Mouse (Mus musculus): Measurements from ENCODE around the gene Asb10. TPM values are rescaled to one million over a fixed set of nuclear protein-coding genes. Genes with fewer than 3 reads are reported as not detected.
"Not testable (repeated sequence)": the region's sequence is repeated elsewhere in the genome, so short reads cannot be mapped to it uniquely, and the experiment has no call there.

The Asb10 gene
- polyA plus RNA-seq, 1 experiment: 1.6 TPM

DNA sequence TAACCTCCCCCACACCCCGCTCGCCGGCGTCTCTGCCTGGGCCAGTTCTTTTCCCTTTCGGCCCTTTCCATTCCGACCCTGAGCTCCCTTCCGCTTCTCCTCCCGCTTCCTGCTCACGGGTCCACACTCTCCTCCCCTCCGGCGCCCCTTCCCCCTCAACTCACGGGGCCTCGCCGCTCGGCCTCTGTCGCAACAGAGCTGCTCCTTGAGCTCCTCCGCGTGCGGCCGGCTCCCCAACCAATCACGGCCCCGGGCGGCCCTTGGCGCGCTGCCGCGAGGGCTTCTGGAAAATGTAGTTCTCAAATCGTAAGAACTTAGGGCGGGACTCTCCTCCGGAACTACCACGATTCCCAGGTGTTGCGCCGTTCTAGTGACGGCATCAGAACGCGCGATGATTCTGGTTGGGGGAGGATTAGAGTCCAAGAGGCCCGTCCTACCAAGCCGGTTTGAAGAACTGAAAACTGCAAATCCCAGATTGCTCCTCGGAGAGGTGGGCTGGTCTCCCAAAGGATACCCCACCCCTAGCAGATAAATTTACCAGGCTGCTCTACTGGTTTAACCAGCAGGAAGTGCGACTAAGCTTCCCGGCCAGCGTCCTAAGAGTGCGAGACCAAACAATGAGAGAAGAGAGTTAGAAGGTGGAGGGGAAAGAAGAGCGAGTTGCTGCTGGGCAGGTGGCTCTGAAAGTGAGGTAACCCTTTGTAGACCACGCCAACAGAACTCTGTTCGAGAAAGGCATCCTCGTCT is 36.6 kb upstream of the Asb10 start, which contains the start of gene Abcf2:
Gene Abcf2, minus strand, starts transcription at position 285 of the 747 bp plus-strand sequence.
- no peaks in the 10 kb centered on the region for H3K27me3 ChIP-seq (replicated peaks; ENCODE audit: control insufficient read depth, insufficient read depth, low read length)
- no peaks in the 10 kb centered on the region for H3K36me3 ChIP-seq (ENCODE audit: control insufficient read depth, insufficient read depth, low read length)
- peaks cover 9% of the 10 kb centered on the region; the same call in 1 of the 2 replicates for H3K4me1 ChIP-seq (ENCODE audit: control insufficient read depth, insufficient read depth, low read length)
- peak; percentile 100 for DNase-seq
- H3K4me3 ChIP-seq (ENCODE audit: insufficient read depth, low read depth, low read length): peak within 1 kb of the TSS; percentile 70
- TF ChIP-seq CTCF (conservative IDR thresholded peaks at IDR 0.05; ENCODE audit: insufficient read depth, insufficient read length, low read depth, low read length): no peak
- TF ChIP-seq POLR2A (IDR thresholded peaks at IDR 0.05; ENCODE audit: low read depth, low read length): peak; percentile 77
- peak within 1 kb of the TSS; percentile 89 for H3K27ac ChIP-seq (ENCODE audit: insufficient read depth, low read depth, low read length)
- WGBS: under 1% methylated on average over 48 of the region's 48 CpGs

DNA sequence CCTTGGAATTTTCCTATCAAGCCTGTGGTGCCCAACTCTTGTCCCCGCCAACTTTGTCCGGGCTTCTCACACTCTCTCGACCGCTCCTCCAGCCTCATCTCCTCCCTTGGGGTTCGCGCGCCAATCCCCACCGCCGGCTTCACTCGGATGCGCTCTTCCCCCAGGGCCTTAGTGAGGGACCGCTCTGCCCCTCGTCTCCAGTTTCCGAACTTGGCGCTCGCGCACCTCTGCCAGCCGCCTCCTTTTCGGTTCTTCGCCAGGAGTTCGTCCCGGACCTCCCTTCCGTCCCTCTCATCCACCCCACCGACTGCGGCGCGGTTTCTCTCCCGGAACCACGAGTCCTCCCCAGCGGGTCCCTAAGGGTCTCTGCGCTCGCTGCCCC is 36.0 kb upstream of the Asb10 start:
- H3K4me1 ChIP-seq (ENCODE audit: control insufficient read depth, insufficient read depth, low read length): peaks cover 9% of the 10 kb centered on the region; the same call in 1 of the 2 replicates
- no peaks in the 10 kb centered on the region for H3K27me3 ChIP-seq (replicated peaks; ENCODE audit: control insufficient read depth, insufficient read depth, low read length)
- no peaks in the 10 kb centered on the region for H3K36me3 ChIP-seq (ENCODE audit: control insufficient read depth, insufficient read depth, low read length)
- under 1% methylated on average over 32 of the region's 32 CpGs for WGBS
- DNase-seq: no peak
- H3K27ac ChIP-seq (ENCODE audit: insufficient read depth, low read depth, low read length): no peak overlapping the region
- no peak for TF ChIP-seq CTCF (conservative IDR thresholded peaks at IDR 0.05; ENCODE audit: insufficient read depth, insufficient read length, low read depth, low read length)
- TF ChIP-seq POLR2A (IDR thresholded peaks at IDR 0.05; ENCODE audit: low read depth, low read length): no peak
- H3K4me3 ChIP-seq (ENCODE audit: insufficient read depth, low read depth, low read length): peak overlapping the region; percentile 67

DNA sequence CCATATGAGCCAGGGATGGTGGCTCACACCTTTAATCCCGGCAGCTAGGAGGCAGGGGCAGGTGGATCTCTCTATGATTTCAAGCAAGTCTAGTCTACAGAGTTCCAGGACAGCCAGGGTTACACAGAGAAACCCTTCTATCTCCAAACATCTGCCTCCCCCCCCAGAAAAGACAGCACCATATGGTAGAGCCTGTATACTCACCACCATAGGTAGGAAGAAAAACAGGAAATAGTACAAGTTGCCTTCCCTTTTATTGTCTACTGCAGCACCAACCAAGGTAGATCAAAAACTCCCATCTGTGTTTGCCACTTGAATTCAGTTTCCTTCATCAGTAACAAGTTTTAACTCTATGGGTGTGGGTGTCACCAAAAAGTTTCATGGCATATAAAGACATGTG is 35.2 kb upstream of the Asb10 start:
- no peak for TF ChIP-seq CTCF (conservative IDR thresholded peaks at IDR 0.05; ENCODE audit: insufficient read depth, insufficient read length, low read depth, low read length)
- TF ChIP-seq POLR2A (IDR thresholded peaks at IDR 0.05; ENCODE audit: low read depth, low read length): no peak
- H3K4me1 ChIP-seq (ENCODE audit: control insufficient read depth, insufficient read depth, low read length): peaks cover 9% of the 10 kb centered on the region; the same call in 1 of the 2 replicates
- H3K27me3 ChIP-seq (replicated peaks; ENCODE audit: control insufficient read depth, insufficient read depth, low read length): no peaks in the 10 kb centered on the region
- no peak overlapping the region for H3K27ac ChIP-seq (ENCODE audit: insufficient read depth, low read depth, low read length)
- DNase-seq: no peak
- no peak overlapping the region for H3K4me3 ChIP-seq (ENCODE audit: insufficient read depth, low read depth, low read length)
- WGBS: 82% methylated on average over 1 of the region's 1 CpGs
- H3K36me3 ChIP-seq (ENCODE audit: control insufficient read depth, insufficient read depth, low read length): no peaks in the 10 kb centered on the region

DNA sequence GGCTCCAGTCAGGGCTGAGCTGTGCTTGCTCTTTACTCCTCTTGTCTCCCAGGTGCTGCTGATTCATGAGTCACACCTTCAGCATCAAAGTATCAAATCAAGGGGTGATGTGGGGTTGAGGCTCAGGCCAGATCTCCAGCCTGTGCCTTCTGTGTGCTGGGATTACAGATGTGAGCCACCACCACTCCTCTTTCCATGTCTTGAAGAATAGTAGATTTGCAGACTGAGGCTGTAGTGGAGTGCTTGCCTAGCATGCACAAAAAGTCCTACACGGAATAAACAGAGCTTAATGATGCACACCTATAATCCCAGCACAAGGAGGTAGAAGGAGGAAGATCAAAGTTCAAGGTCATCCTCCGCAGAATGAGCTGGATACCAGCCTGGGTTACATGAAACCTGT is 15.9 kb upstream of the Asb10 start, which contains the start of gene 4931409K22Rik:
Gene 4931409K22Rik, minus strand, starts transcription at position 101 of the 400 bp plus-strand sequence.
- no peaks in the 10 kb centered on the region for H3K27me3 ChIP-seq (replicated peaks; ENCODE audit: control insufficient read depth, insufficient read depth, low read length)
- H3K36me3 ChIP-seq (ENCODE audit: control insufficient read depth, insufficient read depth, low read length): no peaks in the 10 kb centered on the region
- H3K4me1 ChIP-seq (ENCODE audit: control insufficient read depth, insufficient read depth, low read length): no peaks in the 10 kb centered on the region
- TF ChIP-seq POLR2A (IDR thresholded peaks at IDR 0.05; ENCODE audit: low read depth, low read length) (no peak), CTCF (conservative IDR thresholded peaks at IDR 0.05; ENCODE audit: insufficient read depth, insufficient read length, low read depth, low read length) (no peak)
- DNase-seq: no peak
- H3K4me3 ChIP-seq (ENCODE audit: insufficient read depth, low read depth, low read length): no peak within 1 kb of the TSS
- WGBS: 75% methylated on average over 2 of the region's 2 CpGs
- no peak within 1 kb of the TSS for H3K27ac ChIP-seq (ENCODE audit: insufficient read depth, low read depth, low read length)

DNA sequence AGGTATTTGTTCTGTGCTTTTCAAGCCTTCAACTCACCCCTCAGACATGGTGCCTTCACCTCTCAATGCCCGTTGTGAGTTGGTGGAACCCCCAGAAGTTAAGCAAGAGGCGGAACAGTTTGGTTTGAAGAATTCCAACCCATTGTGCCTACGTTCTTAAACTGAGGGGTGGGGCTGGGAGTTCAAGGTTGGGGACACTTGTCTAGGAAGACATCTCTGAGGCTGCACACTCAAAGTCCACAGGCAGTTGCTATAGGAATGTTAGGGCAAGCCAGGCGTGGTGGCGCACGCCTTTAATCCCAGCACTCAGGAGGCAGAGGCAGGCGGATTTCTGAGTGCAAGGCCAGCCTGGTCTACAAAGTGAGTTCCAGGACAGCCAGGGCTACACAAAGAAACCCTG is 14.6 kb upstream of the Asb10 start:
- not testable (repeated sequence) for H3K4me3 ChIP-seq (ENCODE audit: insufficient read depth, low read depth, low read length)

DNA sequence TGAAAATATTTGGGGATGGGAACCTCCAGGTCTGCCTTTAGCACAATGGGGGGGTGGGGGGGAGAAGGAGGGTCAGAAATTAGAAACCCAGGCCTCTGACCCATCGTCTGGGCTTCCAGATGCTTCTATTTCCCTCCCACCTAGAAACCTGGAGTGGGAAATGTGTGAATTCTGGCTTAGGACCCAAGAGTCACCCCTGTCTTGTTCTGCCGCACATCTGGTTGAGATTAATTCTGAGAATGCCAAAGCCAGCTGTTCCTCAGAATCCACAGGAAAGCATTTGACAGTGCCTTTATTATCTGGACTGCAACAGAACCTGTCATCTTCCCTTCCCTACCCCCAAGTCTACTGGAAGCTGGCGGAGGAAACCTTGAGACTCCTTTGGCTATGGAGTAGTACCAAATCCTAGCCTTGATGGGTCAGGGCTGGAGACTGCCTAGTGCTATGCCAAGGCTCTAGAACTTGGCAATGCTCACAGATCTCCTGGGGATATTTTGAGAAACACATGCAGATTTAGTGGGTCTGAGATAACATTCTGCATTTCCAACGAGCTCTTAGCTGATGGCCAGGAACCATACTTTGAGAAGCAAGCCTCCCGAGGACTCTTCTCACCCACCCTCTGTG is 13.0 kb upstream of the Asb10 start:
- DNase-seq: no peak
- Histone ChIP-seq H3K27me3 (replicated peaks; ENCODE audit: control insufficient read depth, insufficient read depth, low read length) (no peaks in the 10 kb centered on the region), H3K36me3 (ENCODE audit: control insufficient read depth, insufficient read depth, low read length) (no peaks in the 10 kb centered on the region), H3K4me1 (ENCODE audit: control insufficient read depth, insufficient read depth, low read length) (no peaks in the 10 kb centered on the region), H3K27ac (ENCODE audit: insufficient read depth, low read depth, low read length) (no peak overlapping the region), H3K4me3 (ENCODE audit: insufficient read depth, low read depth, low read length) (no peak overlapping the region)
- WGBS: 66% methylated on average over 5 of the region's 5 CpGs
- TF ChIP-seq POLR2A (IDR thresholded peaks at IDR 0.05; ENCODE audit: low read depth, low read length) (no peak), CTCF (conservative IDR thresholded peaks at IDR 0.05; ENCODE audit: insufficient read depth, insufficient read length, low read depth, low read length) (no peak)

More for the DNA sequence above, 14.6 kb upstream of the Asb10 start:
- H3K36me3 ChIP-seq (ENCODE audit: control insufficient read depth, insufficient read depth, low read length); H3K4me1 ChIP-seq (ENCODE audit: control insufficient read depth, insufficient read depth, low read length); H3K27ac ChIP-seq (ENCODE audit: insufficient read depth, low read depth, low read length); DNase-seq; H3K27me3 ChIP-seq (replicated peaks; ENCODE audit: control insufficient read depth, insufficient read depth, low read length): not testable (repeated sequence)
- WGBS: 98% methylated on average over 7 of the region's 7 CpGs

DNA sequence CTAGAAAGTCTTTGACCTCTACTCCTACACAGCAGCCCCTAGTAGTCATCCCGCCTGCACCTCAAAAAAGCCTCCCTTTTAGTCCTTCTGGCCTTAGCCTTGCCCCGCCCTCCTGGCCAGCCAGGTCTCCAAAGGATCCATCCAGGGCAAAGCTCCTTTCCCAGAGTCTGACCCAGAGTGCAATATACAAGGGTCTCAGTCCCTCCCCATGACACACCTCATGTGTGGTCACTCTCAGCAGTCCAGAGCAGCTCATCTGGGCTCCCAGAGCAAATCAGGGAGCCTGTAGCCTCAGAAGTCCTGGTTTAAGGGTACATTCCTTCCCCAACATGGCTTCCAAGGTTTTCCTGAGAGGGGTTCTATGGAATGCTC is 10.5 kb upstream of the Asb10 start:
- H3K4me3 ChIP-seq (ENCODE audit: insufficient read depth, low read depth, low read length): no peak overlapping the region
- 49% methylated on average over 2 of the region's 2 CpGs for WGBS
- no peak overlapping the region for H3K27ac ChIP-seq (ENCODE audit: insufficient read depth, low read depth, low read length)

More for the DNA sequence above, 10.5 kb upstream of the Asb10 start:
- H3K27me3 ChIP-seq (replicated peaks; ENCODE audit: control insufficient read depth, insufficient read depth, low read length): no peaks in the 10 kb centered on the region
- no peak for DNase-seq
- H3K36me3 ChIP-seq (ENCODE audit: control insufficient read depth, insufficient read depth, low read length): no peaks in the 10 kb centered on the region
- TF ChIP-seq POLR2A (IDR thresholded peaks at IDR 0.05; ENCODE audit: low read depth, low read length) (no peak), CTCF (conservative IDR thresholded peaks at IDR 0.05; ENCODE audit: insufficient read depth, insufficient read length, low read depth, low read length) (no peak)
- no peaks in the 10 kb centered on the region for H3K4me1 ChIP-seq (ENCODE audit: control insufficient read depth, insufficient read depth, low read length)

Measured in kidney, adult 2 months (tissue).